Mouse (Mus musculus) CH12.LX (cell line): ENCODE data around the gene Htr6. TPM values are rescaled to one million over a fixed set of nuclear protein-coding genes. Genes with fewer than 3 reads are reported as not detected.

ENCODE experiments used
- DNase-seq: peaks from one replicate; pipeline ENCODE4 v3.0.0-alpha.2; 2013; ENCODE audit errors: extremely low read depth
- H3K27ac ChIP-seq: 2 replicates; pipeline ENCODE4 v1.5.1; 2012; ENCODE audit warnings: low read depth, mild to moderate bottlenecking, control low read depth, moderate library complexity; ENCODE audit not compliant: insufficient read depth
- H3K27me3 ChIP-seq: replicated peaks from 2 replicates; pipeline ENCODE3; 2012; ENCODE audit warnings: inconsistent platforms
- H3K36me3 ChIP-seq, 2 experiments: replicated peaks in 1 of 2; 2 replicates each; pipeline versions ENCODE3 to v1.6.1; 2012; ENCODE audit warnings: inconsistent platforms in 1 of 2, low read length in 1 of 2, mild to moderate bottlenecking in 1 of 2, mixed read lengths in 1 of 2, moderate library complexity in 1 of 2; ENCODE audit not compliant: control insufficient read depth in 1 of 2, insufficient read depth in 1 of 2
- H3K4me1 ChIP-seq, 2 experiments: 2 replicates each; pipeline ENCODE4 v1.6.1; 2012; ENCODE audit warnings: inconsistent platforms in 1 of 2, moderate library complexity in 1 of 2; ENCODE audit not compliant: insufficient read depth in 2 of 2, control insufficient read depth in 1 of 2
- H3K4me2 ChIP-seq: 2 replicates; pipeline ENCODE4 v1.6.1; 2012; ENCODE audit warnings: low read depth, mild to moderate bottlenecking, control low read depth; ENCODE audit not compliant: poor library complexity, insufficient read depth, severe bottlenecking
- H3K4me3 ChIP-seq, 3 experiments: fragments of 150-350 bp in 1 of 3; sonication (generic) in 1 of 3; replicated peaks in 1 of 3; 2 replicates each; pipeline versions ENCODE3 to v1.5.1; 2011 to 2012; ENCODE audit warnings: low read depth in 2 of 3, low read length in 2 of 3, mild to moderate bottlenecking in 2 of 3, moderate library complexity in 2 of 3, control low read depth in 1 of 3, improper control_type of control experiment in 1 of 3, inconsistent platforms in 1 of 3, mixed read lengths in 1 of 3; ENCODE audit not compliant: poor library complexity in 1 of 3
- H3K79me2 ChIP-seq: replicated peaks from 2 replicates; pipeline ENCODE4 v1.6.1; 2012; ENCODE audit warnings: mild to moderate bottlenecking, moderate library complexity; ENCODE audit not compliant: control insufficient read depth, poor library complexity, insufficient read depth, severe bottlenecking; ENCODE audit errors: extremely low read depth
- H3K9ac ChIP-seq: 2 replicates; pipeline ENCODE4 v1.6.1; 2012; ENCODE audit warnings: low read depth, mild to moderate bottlenecking, control low read depth, moderate library complexity; ENCODE audit not compliant: insufficient read depth
- H3K9me3 ChIP-seq: replicated peaks from 2 replicates; pipeline ENCODE3; 2012; ENCODE audit warnings: low read length, inconsistent platforms, mixed read lengths
- BHLHE40 ChIP-seq: IDR thresholded peaks from 2 replicates; pipeline ENCODE4 v1.6.1; 2011; ENCODE audit warnings: mild to moderate bottlenecking, low read depth, low read length, improper control_type of control experiment
- CHD1 ChIP-seq: IDR thresholded peaks from 2 replicates; pipeline ENCODE4 v1.6.1; 2012; ENCODE audit warnings: low read depth, low read length, improper control_type of control experiment, inconsistent platforms
- CTCF ChIP-seq, 2 experiments: IDR thresholded peaks in 1 of 2; conservative IDR thresholded peaks in 1 of 2; 2 replicates each; pipeline ENCODE4 v1.5.1; 2011 to 2012; ENCODE audit warnings: low read depth in 2 of 2, low read length in 2 of 2, improper control_type of control experiment in 1 of 2, inconsistent platforms in 1 of 2, mild to moderate bottlenecking in 1 of 2, moderate library complexity in 1 of 2
- ELF1 ChIP-seq: IDR thresholded peaks from 2 replicates; pipeline ENCODE4 v1.6.1; 2014; ENCODE audit warnings: low read depth, mild to moderate bottlenecking, inconsistent platforms, low read length, improper control_type of control experiment
- EP300 ChIP-seq: IDR thresholded peaks from 2 replicates; pipeline ENCODE4 v1.6.1; 2011; ENCODE audit warnings: low read length, improper control_type of control experiment
- ETS1 ChIP-seq: conservative IDR thresholded peaks from 2 replicates; pipeline ENCODE4 v1.6.1; 2012; ENCODE audit warnings: low read depth, mild to moderate bottlenecking, inconsistent platforms, low read length, improper control_type of control experiment, moderate library complexity
- GABPA ChIP-seq: IDR thresholded peaks from 2 replicates; pipeline ENCODE4 v1.6.1; 2012; ENCODE audit warnings: low read depth, low read length, improper control_type of control experiment, inconsistent platforms; ENCODE audit not compliant: insufficient replicate concordance
- IRF4 ChIP-seq: IDR thresholded peaks from 2 replicates; pipeline ENCODE4 v1.6.1; 2014; ENCODE audit warnings: low read depth, mild to moderate bottlenecking, inconsistent platforms, low read length, improper control_type of control experiment
- JUN ChIP-seq: IDR thresholded peaks from 2 replicates; pipeline ENCODE4 v1.6.1; 2011; ENCODE audit warnings: low read depth, mild to moderate bottlenecking, low read length, improper control_type of control experiment, moderate library complexity; ENCODE audit not compliant: insufficient read depth
- JUND ChIP-seq: conservative IDR thresholded peaks from 2 replicates; pipeline ENCODE4 v1.6.1; 2011; ENCODE audit warnings: low read depth, low read length, improper control_type of control experiment
- KAT2A ChIP-seq: IDR thresholded peaks from 2 replicates; pipeline ENCODE4 v1.6.1; 2012; ENCODE audit warnings: low read length, improper control_type of control experiment, inconsistent platforms; ENCODE audit not compliant: insufficient replicate concordance
- MAFK ChIP-seq: IDR thresholded peaks from 2 replicates; pipeline ENCODE4 v1.6.1; 2011; ENCODE audit warnings: low read length, improper control_type of control experiment; ENCODE audit not compliant: insufficient replicate concordance
- MEF2A ChIP-seq: IDR thresholded peaks from 2 replicates; pipeline ENCODE4 v1.6.1; 2014; ENCODE audit warnings: low read depth, mild to moderate bottlenecking, inconsistent platforms, low read length, improper control_type of control experiment, borderline replicate concordance
- MXI1 ChIP-seq: IDR thresholded peaks from 2 replicates; pipeline ENCODE4 v1.6.1; 2011; ENCODE audit warnings: mild to moderate bottlenecking, low read depth, low read length, improper control_type of control experiment
- MYC ChIP-seq: IDR thresholded peaks from 2 replicates; pipeline ENCODE4 v1.6.1; 2011; ENCODE audit warnings: low read depth, mild to moderate bottlenecking, improper control_type of control experiment, low read length
- NELFE ChIP-seq: IDR thresholded peaks from 2 replicates; pipeline ENCODE4 v1.6.1; 2011; ENCODE audit warnings: low read depth, low read length, improper control_type of control experiment
- POLR2A ChIP-seq: IDR thresholded peaks from 2 replicates; pipeline ENCODE4 v1.6.1; 2011; ENCODE audit warnings: low read depth, mild to moderate bottlenecking, improper control_type of control experiment, low read length
- POLR2AphosphoS2 ChIP-seq: IDR thresholded peaks from 2 replicates; pipeline ENCODE4 v1.6.1; 2011; ENCODE audit warnings: low read depth, low read length, improper control_type of control experiment
- RAD21 ChIP-seq: IDR thresholded peaks from 2 replicates; pipeline ENCODE4 v1.6.1; 2011; ENCODE audit warnings: low read depth, mild to moderate bottlenecking, low read length, improper control_type of control experiment, moderate library complexity
- SIN3A ChIP-seq: IDR thresholded peaks from 2 replicates; pipeline ENCODE4 v1.6.1; 2012; ENCODE audit warnings: low read length, improper control_type of control experiment, inconsistent platforms
- SMC3 ChIP-seq: IDR thresholded peaks from 2 replicates; pipeline ENCODE4 v1.6.1; 2011; ENCODE audit warnings: low read depth, low read length, improper control_type of control experiment
- TBP ChIP-seq: conservative IDR thresholded peaks from 2 replicates; pipeline ENCODE4 v1.6.1; 2011; ENCODE audit warnings: low read depth, low read length, improper control_type of control experiment
- TCF12 ChIP-seq: IDR thresholded peaks from 2 replicates; pipeline ENCODE4 v1.6.1; 2014; ENCODE audit warnings: low read depth, mild to moderate bottlenecking, inconsistent platforms, low read length, improper control_type of control experiment
- USF1 ChIP-seq: IDR thresholded peaks from 2 replicates; pipeline ENCODE4 v1.6.1; 2014; ENCODE audit warnings: low read depth, mild to moderate bottlenecking, inconsistent platforms, low read length, improper control_type of control experiment
- ZC3H11A ChIP-seq: IDR thresholded peaks from 2 replicates; pipeline ENCODE4 v1.6.1; 2012; ENCODE audit warnings: low read depth, mild to moderate bottlenecking, inconsistent platforms, low read length, improper control_type of control experiment
- ZKSCAN1 ChIP-seq: IDR thresholded peaks from 2 replicates; pipeline ENCODE4 v1.6.1; 2012; ENCODE audit warnings: low read depth, inconsistent platforms, low read length, improper control_type of control experiment, borderline replicate concordance
- ZMIZ1 ChIP-seq: IDR thresholded peaks from 2 replicates; pipeline ENCODE4 v1.6.1; 2012; ENCODE audit warnings: low read depth, mild to moderate bottlenecking, inconsistent platforms, low read length, improper control_type of control experiment
- ZNF384 ChIP-seq: IDR thresholded peaks from 2 replicates; pipeline ENCODE4 v1.6.1; 2012; ENCODE audit warnings: low read depth, low read length, improper control_type of control experiment, inconsistent platforms
- dilution Hi-C: fragments of 300-500 bp; cut with MboI; formaldehyde crosslinking; loops from 2 replicates; pipeline ENCODE4 v1.14.3; 2020; ENCODE audit warnings: low sequenced_read_pairs; ENCODE audit not compliant: extremely low pct_unique_long_range_greater_than_20kb, extremely low pct_ligation_motif_present
- in situ Hi-C: fragments of 300-500 bp; cut with MboI; formaldehyde crosslinking; loops from 3 replicates; pipeline ENCODE4 v1.14.3; 2019; ENCODE audit warnings: low sequenced_read_pairs, low pct_ligation_motif_present, low pct_unique_long_range_greater_than_20kb, mixed read lengths
- polyA plus RNA-seq: library from polyadenylated mRNA; unstranded; fragments of >175 nt; gene quantifications from 2 replicates; pipeline ENCODE4 v1.2.1, GENCODE M21; 2012; ENCODE audit warnings: low read depth; ENCODE audit not compliant: insufficient read length
- total RNA-seq, 2 experiments: library from RNA; depleted of rRNA; stranded (reverse); fragments of 300-350 nt in 1 of 2; fragments of >200 nt in 1 of 2; gene quantifications; 2 replicates each; pipeline ENCODE4 v1.2.3; 2012 to 2014

Gene Htr6
- total and polyA plus RNA-seq, 3 experiments = not detected

GRCm38 (mm10) chr4:139037795-139038607 lies 37.4 kb downstream of the Htr6 start:
- Histone ChIP-seq H3K9ac (no peak overlapping the region), H3K36me3 (peaks cover 15 to 71% of the 10 kb centered on the region in 2 experiments), H3K79me2 (no peaks in the 10 kb centered on the region), H3K9me3 (peaks cover 14% of the 10 kb centered on the region), H3K4me1 (no peaks in the 10 kb centered on the region), H3K4me2 (no peak overlapping the region), H3K4me3 (no peak overlapping the region), H3K27me3 (no peaks in the 10 kb centered on the region), H3K27ac (no peak overlapping the region)
- dilution Hi-C loops = no loop called here
- TF ChIP-seq JUN = no peak
- no peak for TF ChIP-seq JUND
- TF ChIP-seq ETS1 = no peak
- no peak for TF ChIP-seq ELF1
- TF ChIP-seq POLR2A = no peak
- TF ChIP-seq MEF2A = no peak
- no peak for TF ChIP-seq KAT2A
- TF ChIP-seq ZMIZ1 = no peak
- no peak for TF ChIP-seq BHLHE40
- TF ChIP-seq SMC3 = no peak
- no peak for TF ChIP-seq SIN3A
- no peak for TF ChIP-seq RAD21
- TF ChIP-seq ZC3H11A = no peak
- TF ChIP-seq IRF4 = no peak
- TF ChIP-seq MYC = no peak
- TF ChIP-seq MXI1 = no peak
- in situ Hi-C loops = no loop called here
- DNase-seq = no peak

GRCm38 (mm10) chr4:139035799-139036198 lies 39.6 kb downstream of the Htr6 start:
- no peak overlapping the region for H3K9ac ChIP-seq
- DNase-seq = no peak
- no peak overlapping the region for H3K4me2 ChIP-seq
- H3K79me2 ChIP-seq = no peaks in the 10 kb centered on the region
- H3K27me3 ChIP-seq = no peaks in the 10 kb centered on the region
- peaks cover 14% of the 10 kb centered on the region for H3K9me3 ChIP-seq
- TF ChIP-seq MAFK (no peak), CTCF (conservative IDR thresholded peaks at IDR 0.05 in 1 of 2, IDR thresholded peaks at IDR 0.05 in 1 of 2; ENCODE audit: low read depth in 2 of 2, low read length in 2 of 2) (no peak), ZKSCAN1 (no peak), TCF12 (no peak), USF1 (no peak), RAD21 (no peak), JUN (no peak), MEF2A (no peak), POLR2A (no peak), GABPA (no peak), MXI1 (no peak), SMC3 (no peak), ZNF384 (no peak), EP300 (no peak), POLR2AphosphoS2 (no peak), NELFE (no peak), TBP (no peak), ELF1 (no peak), CHD1 (no peak)
- in situ Hi-C loops (no loop called here), dilution Hi-C loops (no loop called here)
- H3K27ac ChIP-seq = no peak overlapping the region
- no peak overlapping the region for H3K4me3 ChIP-seq
- H3K4me1 ChIP-seq = no peaks in the 10 kb centered on the region
- peaks cover 17 to 83% of the 10 kb centered on the region in 2 experiments for H3K36me3 ChIP-seq
